Mouse (Mus musculus): ENCODE measurements around the gene Eif4a2.

DNA sequence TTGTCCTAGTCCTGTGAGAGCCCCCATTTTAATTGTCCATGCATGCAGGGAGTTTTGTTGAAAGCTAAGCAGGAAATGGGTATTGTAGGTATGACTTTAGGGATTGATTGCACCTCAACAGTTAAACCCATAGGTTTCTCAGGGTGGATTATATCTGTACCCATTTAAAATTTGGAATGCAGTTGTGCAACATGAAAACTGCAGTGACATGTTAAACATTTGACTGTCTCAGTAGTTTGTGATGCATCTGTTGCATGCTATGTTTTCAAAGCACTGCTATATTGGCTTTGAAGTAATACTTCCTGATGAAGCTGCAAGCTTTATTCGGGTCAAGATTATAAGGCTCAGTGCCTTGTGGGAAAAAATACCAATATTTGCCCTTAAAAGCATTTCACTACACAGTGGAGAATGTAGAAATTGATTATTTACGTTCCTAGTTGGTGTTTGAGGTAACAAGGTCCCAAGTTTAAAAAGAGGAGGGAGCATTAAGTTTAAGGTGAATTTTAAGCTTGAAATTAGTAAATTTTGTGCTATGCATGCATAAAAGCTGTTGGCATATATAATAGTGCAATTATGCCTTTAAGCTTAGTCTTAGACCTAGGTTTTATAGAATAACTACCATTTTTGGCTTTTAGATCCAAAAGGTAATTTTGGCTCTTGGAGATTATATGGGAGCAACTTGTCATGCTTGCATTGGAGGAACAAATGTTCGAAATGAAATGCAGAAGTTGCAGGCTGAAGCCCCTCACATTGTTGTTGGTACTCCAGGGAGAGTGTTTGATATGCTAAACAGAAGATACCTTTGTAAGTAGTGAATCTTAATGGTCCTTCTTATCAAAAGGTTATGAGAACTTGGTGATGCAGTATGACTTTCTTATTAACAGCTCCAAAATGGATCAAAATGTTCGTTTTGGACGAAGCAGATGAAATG is 2.4 kb downstream of the Eif4a2 start:
- no peak for TF ChIP-seq CTCF (IDR thresholded peaks at IDR 0.05; ENCODE audit: control insufficient read depth, insufficient read depth, insufficient replicate concordance, low read depth, low read length)
- no peak for TF ChIP-seq POLR2A (IDR thresholded peaks at IDR 0.05; ENCODE audit: control insufficient read depth, low read depth, low read length)

Measured in testis, adult 2 months (tissue).